Mouse (Mus musculus) cortical plate, adult 2 months (tissue): ENCODE measurements around the gene Sin3b. TPM values are rescaled to one million over a fixed set of nuclear protein-coding genes. Genes with fewer than 3 reads are reported as not detected.
"Not testable (repeated sequence)": the region's sequence is repeated elsewhere in the genome, so short reads cannot be mapped to it uniquely, and the experiment has no call there.

Experiments
- H3K27ac ChIP-seq: fragments of 200-500 bp; 2 replicates; pipeline ENCODE4 v1.5.1; 2012; ENCODE audit warnings: low read length, control low read depth, inconsistent platforms; ENCODE audit not compliant: insufficient read depth
- H3K4me1 ChIP-seq: fragments of 200-500 bp; 2 replicates; pipeline ENCODE4 v1.6.1; 2011; ENCODE audit warnings: low read length; ENCODE audit not compliant: control insufficient read depth, insufficient read depth
- H3K4me3 ChIP-seq: fragments of 200-500 bp; 2 replicates; pipeline ENCODE4 v1.5.1; 2011; ENCODE audit warnings: mild to moderate bottlenecking, low read length, control low read depth; ENCODE audit not compliant: insufficient read depth
- CTCF ChIP-seq: fragments of 200-500 bp; IDR thresholded peaks from 2 replicates; pipeline ENCODE4 v1.5.1; 2011; ENCODE audit warnings: mild to moderate bottlenecking, control low read depth, low read length; ENCODE audit not compliant: insufficient read depth; ENCODE audit errors: extremely low read depth
- POLR2A ChIP-seq: fragments of 200-500 bp; IDR thresholded peaks from 2 replicates; pipeline ENCODE4 v1.6.1; 2011; ENCODE audit warnings: mild to moderate bottlenecking, low read length, control low read depth; ENCODE audit not compliant: insufficient read depth; ENCODE audit errors: extremely low read depth
- polyA plus RNA-seq: library from polyadenylated mRNA; depleted of rRNA; stranded (reverse); fragments of >200 nt; gene quantifications from 2 replicates; pipeline ENCODE4 v1.2.3, GENCODE M21; 2012; rRNA removed

Sin3b gene
- polyA plus RNA-seq: 114 TPM in 2 replicates

- peak; percentile 80 for TF ChIP-seq POLR2A
- no peak for TF ChIP-seq CTCF
- H3K27ac ChIP-seq: no peak within 1 kb of the TSS
- peak within 1 kb of the TSS; percentile 65 for H3K4me3 ChIP-seq
- no peaks in the 10 kb centered on the region; the same call in 1 of the 2 replicates for H3K4me1 ChIP-seq
These were observed at the start of gene Sin3b for GRCm38 (mm10) chr8:72722769-72723650. TSS of gene Sin3b (plus strand) at chr8:72723285.

GRCm38 (mm10) chr8:72674184-72674583, 48.9 kb upstream of the Sin3b start:
- no peaks in the 10 kb centered on the region for H3K4me1 ChIP-seq
- no peak overlapping the region for H3K4me3 ChIP-seq
- no peak for TF ChIP-seq CTCF
- no peak for TF ChIP-seq POLR2A
- H3K27ac ChIP-seq: no peak overlapping the region

- TF ChIP-seq POLR2A (no peak), CTCF (no peak)
- H3K27ac ChIP-seq: no peak overlapping the region
- H3K4me1 ChIP-seq: no peaks in the 10 kb centered on the region
- H3K4me3 ChIP-seq: no peak overlapping the region
These were observed 46.6 kb upstream of the Sin3b start for GRCm38 (mm10) chr8:72676436-72676835.

GRCm38 (mm10) chr8:72676844-72677243, 46.2 kb upstream of the Sin3b start:
- not testable (repeated sequence) for H3K27ac ChIP-seq, H3K4me1 ChIP-seq, H3K4me3 ChIP-seq

- Histone ChIP-seq H3K4me1 (no peaks in the 10 kb centered on the region), H3K27ac (no peak overlapping the region), H3K4me3 (no peak overlapping the region)
- TF ChIP-seq POLR2A (no peak), CTCF (no peak)
These were observed 45.8 kb upstream of the Sin3b start for GRCm38 (mm10) chr8:72677331-72677730.

- Histone ChIP-seq H3K27ac (no peak overlapping the region), H3K4me3 (no peak overlapping the region), H3K4me1 (peaks cover 2% of the 10 kb centered on the region; the same call in 1 of the 2 replicates)
- peak; percentile 83 for TF ChIP-seq CTCF
- no peak for TF ChIP-seq POLR2A
These were observed 43.0 kb upstream of the Sin3b start for GRCm38 (mm10) chr8:72680133-72680532.

- TF ChIP-seq CTCF (no peak), POLR2A (no peak)
- H3K27ac ChIP-seq: no peak overlapping the region
- peaks cover 2% of the 10 kb centered on the region; the same call in 1 of the 2 replicates for H3K4me1 ChIP-seq
- H3K4me3 ChIP-seq: no peak overlapping the region
These were observed 40.9 kb upstream of the Sin3b start for GRCm38 (mm10) chr8:72682051-72682687.

GRCm38 (mm10) chr8:72683010-72683521, 40.0 kb upstream of the Sin3b start:
- Histone ChIP-seq H3K4me3 (no peak overlapping the region), H3K27ac (no peak overlapping the region), H3K4me1 (peaks cover 2% of the 10 kb centered on the region; the same call in 1 of the 2 replicates)
- TF ChIP-seq POLR2A (no peak), CTCF (no peak)

- H3K4me3 ChIP-seq, H3K4me1 ChIP-seq, H3K27ac ChIP-seq: not testable (repeated sequence)
These were observed 39.4 kb upstream of the Sin3b start for GRCm38 (mm10) chr8:72683572-72684099.
